Mouse (Mus musculus) naive thymus-derived CD4-positive, alpha-beta T cell, adult 2 months (primary cell): Measurements from ENCODE around the gene Glis1.

Experiments
- DNase-seq: peaks from one replicate; pipeline ENCODE4 v3.0.0-alpha.2; 2011; ENCODE audit warnings: low read depth

The Glis1 gene

GRCm38 (mm10) chr4:107520071-107520470 is 85.7 kb downstream of the Glis1 start:
- DNase-seq = no peak

- no peak for DNase-seq
Measured at GRCm38 (mm10) chr4:107520816-107521215, 86.4 kb downstream of the Glis1 start.

GRCm38 (mm10) chr4:107523607-107524151 is 89.3 kb downstream of the Glis1 start:
- no peak for DNase-seq

- no peak for DNase-seq
Measured at GRCm38 (mm10) chr4:107535126-107535525, 100.7 kb downstream of the Glis1 start.

DNA sequence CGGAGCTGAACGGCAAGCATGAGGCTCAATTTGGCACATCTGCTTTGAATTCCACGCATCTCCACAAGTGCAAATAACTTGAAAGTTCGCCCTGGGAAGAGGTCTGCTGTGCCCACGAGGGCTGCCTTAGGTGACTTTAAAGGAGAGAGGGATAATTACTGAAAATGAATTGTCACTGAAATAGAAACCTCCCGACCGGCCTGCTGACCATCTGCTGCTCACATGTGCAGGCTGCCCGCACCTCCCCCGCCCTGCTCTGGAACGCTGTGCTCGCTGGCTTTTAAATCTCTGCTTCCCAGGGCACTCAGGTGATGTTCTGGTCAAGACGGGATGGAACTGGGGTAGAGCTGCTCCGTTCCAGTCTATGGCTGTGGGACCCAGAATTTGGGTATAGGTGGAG is 103.7 kb downstream of the Glis1 start:
- DNase-seq = no peak

DNA sequence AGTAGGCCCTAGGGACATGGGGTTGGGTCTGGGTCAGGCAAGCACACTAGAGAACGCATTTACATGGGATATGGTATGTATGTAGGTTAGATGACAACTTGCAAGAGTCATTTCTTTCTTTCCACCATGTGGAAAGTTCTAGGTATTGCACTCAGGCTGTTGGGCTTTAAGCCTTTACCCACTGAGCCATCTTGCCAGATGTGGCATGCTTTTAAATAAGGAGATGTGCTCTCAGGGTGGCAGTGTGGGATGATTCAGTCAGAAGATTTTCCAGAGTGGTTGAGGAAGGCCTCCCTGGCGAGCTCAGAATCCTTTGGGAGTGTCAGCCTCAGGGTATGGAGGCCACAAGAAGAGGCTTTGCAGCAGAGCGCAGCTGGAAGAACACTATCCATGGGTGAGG is 104.2 kb downstream of the Glis1 start:
- DNase-seq = no peak

DNA sequence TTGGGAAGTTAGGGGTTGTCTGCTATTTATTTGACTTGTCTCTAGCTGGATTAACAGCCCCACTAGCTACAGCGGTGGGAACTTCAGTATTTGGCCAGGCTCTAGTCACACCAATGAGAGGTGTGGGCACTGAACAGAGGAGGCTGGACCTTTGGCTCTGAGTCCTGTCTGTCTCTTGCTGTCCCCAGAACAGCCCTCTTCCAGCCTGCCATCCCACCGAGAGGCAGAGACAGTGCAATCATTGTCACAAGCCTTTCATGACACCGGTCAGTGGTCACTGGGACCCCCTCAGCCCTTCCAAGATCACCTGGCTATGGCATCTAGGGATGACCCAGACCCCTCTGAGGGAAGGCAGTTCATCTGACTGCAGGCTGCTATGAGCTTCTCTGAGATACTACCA is 104.6 kb downstream of the Glis1 start:
- no peak for DNase-seq

- no peak for DNase-seq
Measured at GRCm38 (mm10) chr4:107541821-107542220, 107.4 kb downstream of the Glis1 start.

- DNase-seq = no peak
Measured at GRCm38 (mm10) chr4:107544843-107545242, 110.5 kb downstream of the Glis1 start.

- DNase-seq = no peak
Measured at GRCm38 (mm10) chr4:107545726-107546125, 111.3 kb downstream of the Glis1 start.

GRCm38 (mm10) chr4:107546525-107546924 is 112.1 kb downstream of the Glis1 start:
- no peak for DNase-seq

- DNase-seq = no peak
Measured at GRCm38 (mm10) chr4:107550096-107550495, 115.7 kb downstream of the Glis1 start.

DNA sequence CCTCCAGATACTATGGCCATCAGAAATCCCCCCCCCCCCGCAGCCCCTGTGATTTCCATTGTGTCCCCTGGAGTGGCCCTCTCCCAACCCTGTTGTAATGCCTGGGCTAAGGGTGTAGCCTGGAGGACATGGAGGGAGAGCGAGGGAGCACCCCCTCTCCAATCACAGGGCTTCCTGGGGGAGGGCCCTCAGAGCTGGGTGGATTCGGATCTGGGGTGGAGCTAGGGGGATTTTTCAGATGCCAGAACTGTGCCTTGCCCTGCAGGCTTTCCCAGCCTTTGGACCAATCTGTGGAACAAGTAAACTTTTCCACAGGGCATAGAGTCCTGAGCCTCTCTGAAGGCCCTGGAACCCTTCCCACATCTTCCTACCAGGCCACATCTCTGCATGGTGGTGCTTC is 116.2 kb downstream of the Glis1 start:
- no peak for DNase-seq

- no peak for DNase-seq
Measured at GRCm38 (mm10) chr4:107552696-107553095, 118.3 kb downstream of the Glis1 start.

DNA sequence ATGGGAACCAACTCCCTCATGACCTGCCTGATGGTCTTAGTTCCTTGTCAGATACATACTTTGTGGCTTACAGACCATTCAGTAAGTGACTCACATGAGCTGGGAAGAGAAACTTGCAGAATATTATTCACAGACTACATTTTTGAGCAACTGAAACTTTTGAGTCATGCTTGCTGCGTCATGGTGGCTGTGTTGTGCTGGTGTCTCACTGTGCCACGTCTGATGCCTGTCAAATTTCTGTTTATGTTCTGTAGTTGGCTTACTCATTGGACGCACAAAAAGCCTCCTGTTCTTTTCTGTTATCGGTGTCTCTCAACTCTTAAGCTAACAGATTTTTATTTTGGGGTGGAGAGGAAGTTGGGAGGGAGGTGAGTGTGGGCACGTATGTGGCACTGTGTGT is 119.4 kb downstream of the Glis1 start:
- DNase-seq = no peak

GRCm38 (mm10) chr4:107558801-107559200 is 124.4 kb downstream of the Glis1 start:
- no peak for DNase-seq

GRCm38 (mm10) chr4:107561056-107561455 is 126.7 kb downstream of the Glis1 start:
- no peak for DNase-seq

DNA sequence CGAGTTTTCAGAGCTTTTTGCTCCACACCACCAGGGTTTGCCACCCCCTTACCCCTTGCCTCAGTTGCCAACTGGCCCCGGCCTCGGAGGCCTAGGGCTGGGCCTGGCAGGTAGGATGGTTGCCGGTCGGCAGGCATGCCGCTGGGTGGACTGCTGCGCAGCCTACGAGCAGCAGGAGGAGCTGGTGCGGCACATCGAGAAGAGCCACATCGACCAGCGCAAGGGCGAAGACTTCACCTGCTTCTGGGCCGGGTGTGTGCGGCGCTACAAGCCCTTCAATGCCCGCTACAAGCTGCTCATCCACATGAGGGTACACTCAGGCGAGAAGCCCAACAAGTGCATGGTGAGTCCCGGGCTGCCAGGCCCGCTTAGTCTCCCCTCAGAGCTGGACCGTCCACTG is 133.8 kb downstream of the Glis1 start:
- no peak for DNase-seq

DNA sequence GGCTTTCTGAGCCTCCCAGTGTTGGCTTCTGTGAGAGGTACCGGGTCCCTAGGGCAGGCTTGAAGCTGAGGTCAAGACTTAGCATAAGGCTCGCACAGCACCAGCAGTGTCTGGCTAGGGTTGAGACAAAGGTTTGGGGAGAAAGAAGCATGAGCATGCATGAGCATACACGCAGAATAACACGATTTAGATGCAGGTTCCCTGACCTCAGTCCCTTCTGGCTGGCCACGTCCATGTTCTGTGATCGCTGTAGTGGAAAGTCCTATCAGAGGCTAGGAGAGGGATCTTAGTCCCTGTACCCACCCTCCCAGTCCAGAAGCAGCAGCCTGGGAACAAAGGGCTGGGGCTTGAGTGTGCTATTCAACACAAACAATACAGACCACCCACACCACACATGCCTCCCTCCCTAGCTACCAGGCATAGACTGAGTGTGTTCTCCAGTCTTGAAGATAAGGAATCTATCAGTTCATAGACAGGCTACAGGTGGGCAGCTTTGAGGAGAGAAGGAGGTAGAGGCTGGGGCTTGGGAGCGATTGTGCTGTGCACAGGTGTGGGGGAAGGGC is 134.6 kb downstream of the Glis1 start:
- DNase-seq = no peak

DNA sequence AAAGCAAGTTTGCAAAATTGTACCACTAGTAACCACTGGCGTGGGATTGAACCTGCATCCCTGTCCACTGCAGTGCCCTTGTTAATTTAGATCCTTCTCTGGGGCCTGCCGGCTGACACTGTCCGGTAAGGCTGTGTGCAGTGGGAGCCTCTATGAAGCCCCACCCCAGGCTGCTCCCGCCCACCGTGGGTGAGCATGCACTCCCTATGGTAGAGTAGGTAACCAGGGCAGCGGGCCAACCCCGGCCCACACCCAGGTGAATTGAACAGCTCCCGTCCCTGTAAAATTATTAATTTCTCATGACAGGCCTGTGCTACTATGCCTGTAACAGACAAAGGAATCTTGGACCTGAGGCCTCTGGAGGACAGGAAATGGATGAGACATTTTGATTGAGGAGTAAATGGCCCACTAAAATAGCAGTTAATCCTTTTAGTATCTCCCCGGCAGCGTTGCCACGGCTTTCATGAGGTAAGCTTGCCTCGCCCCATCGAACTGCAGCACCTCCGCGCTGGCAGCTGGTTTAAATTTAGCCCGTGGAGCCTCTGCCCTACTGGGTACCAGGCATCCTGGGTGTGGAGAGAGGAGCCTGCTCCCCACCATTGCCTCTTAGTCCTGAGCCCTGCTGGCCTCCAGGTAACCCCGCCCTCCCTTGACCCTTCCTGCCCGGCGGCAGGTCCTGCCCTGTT is 136.1 kb downstream of the Glis1 start:
- no peak for DNase-seq

DNA sequence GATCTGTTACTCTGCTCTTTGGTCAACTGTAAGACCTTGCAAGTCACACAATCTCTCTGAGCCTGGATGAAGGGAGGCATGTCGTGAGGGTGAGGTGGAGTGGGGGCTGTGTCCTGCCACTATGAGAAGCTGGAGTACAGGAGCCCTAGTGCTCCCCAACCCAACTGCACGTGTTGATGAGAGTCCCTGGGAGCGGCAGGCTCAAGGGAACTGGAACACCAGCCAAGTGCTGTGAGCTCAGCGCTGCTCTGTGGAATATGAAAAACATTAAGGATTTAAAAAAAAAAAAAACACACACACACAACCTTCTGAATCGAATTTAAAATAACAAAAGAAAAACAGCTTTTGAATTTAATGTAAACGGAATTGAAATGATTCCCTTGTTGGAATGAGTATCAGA is 141.4 kb downstream of the Glis1 start:
- DNase-seq = no peak

GRCm38 (mm10) chr4:107576742-107577141 is 142.4 kb downstream of the Glis1 start:
- no peak for DNase-seq

- DNase-seq = no peak
Measured at GRCm38 (mm10) chr4:107577146-107577839, 142.9 kb downstream of the Glis1 start.
